Mouse (Mus musculus) G1E (cell line): ENCODE measurements around the gene Nfix.

Experiments
- CTCF ChIP-seq: IDR thresholded peaks from 2 replicates; pipeline ENCODE4 v1.5.1; 2012; ENCODE audit warnings: low read depth, low read length, inconsistent platforms, mixed read lengths
- GATA1 ChIP-seq: IDR thresholded peaks from 2 replicates; pipeline ENCODE4 v1.6.1; 2012; ENCODE audit warnings: borderline replicate concordance, low read length, inconsistent platforms, mixed read lengths

GRCm38 (mm10) chr8:84779519-84780224 lies 20.5 kb downstream of the Nfix start:
- no peak for TF ChIP-seq CTCF
- no peak for TF ChIP-seq GATA1
